Mouse (Mus musculus) heart, embryonic 12.5 days (tissue): ENCODE measurements at regions not wholly inside any gene's neighbourhood (a gene's known extent, or its start where the extent isn't known, plus 50 kb on each side); places are given as distances from the start of the nearest gene placed in this dataset.

Experiments
- ATAC-seq: fragments of 200-750 bp; cut with Nextera tagmentation; 2 replicates; pipeline ENCODE4 v1.8.0; 2017; ENCODE audit warnings: moderate TSS enrichment, moderate library complexity; ENCODE audit not compliant: insufficient number of reproducible peaks, low FRiP score
- H3K27ac ChIP-seq: fragments of 300-500 bp; sonication (generic); 2 replicates; pipeline ENCODE4 v1.5.1; 2016; ENCODE audit warnings: mild to moderate bottlenecking, moderate library complexity; ENCODE audit not compliant: poor library complexity, severe bottlenecking
- H3K27me3 ChIP-seq: fragments of 300-500 bp; sonication (generic); replicated peaks from 2 replicates; pipeline ENCODE4 v1.6.1; 2016; ENCODE audit warnings: mild to moderate bottlenecking, moderate library complexity
- H3K36me3 ChIP-seq: fragments of 300-500 bp; sonication (generic); 2 replicates; pipeline ENCODE4 v1.6.1; 2016; ENCODE audit warnings: mild to moderate bottlenecking, moderate library complexity
- H3K4me1 ChIP-seq: fragments of 300-500 bp; sonication (generic); replicated peaks from 2 replicates; pipeline ENCODE4 v1.6.1; 2016; ENCODE audit warnings: mild to moderate bottlenecking
- H3K4me2 ChIP-seq: fragments of 300-500 bp; sonication (generic); 2 replicates; pipeline ENCODE4 v1.6.1; 2016; ENCODE audit warnings: mild to moderate bottlenecking, moderate library complexity
- H3K4me3 ChIP-seq: fragments of 300-500 bp; sonication (generic); 2 replicates; pipeline ENCODE4 v1.5.1; 2016; ENCODE audit warnings: mild to moderate bottlenecking
- H3K9ac ChIP-seq: fragments of 300-500 bp; sonication (generic); 2 replicates; pipeline ENCODE4 v1.6.1; 2016; ENCODE audit warnings: mild to moderate bottlenecking, moderate library complexity
- H3K9me3 ChIP-seq: fragments of 300-500 bp; sonication (generic); replicated peaks from 2 replicates; pipeline ENCODE4 v1.6.1; 2016; ENCODE audit warnings: mild to moderate bottlenecking, moderate library complexity
- WGBS: fragments of 180-500 bp; shearing (Covaris S2); methylation state at CpG from one replicate; pipeline ENCODE4 v1.1.7; 2016; 5-methylcytosine and 5-hydroxymethylcytosine counted together

DNA sequence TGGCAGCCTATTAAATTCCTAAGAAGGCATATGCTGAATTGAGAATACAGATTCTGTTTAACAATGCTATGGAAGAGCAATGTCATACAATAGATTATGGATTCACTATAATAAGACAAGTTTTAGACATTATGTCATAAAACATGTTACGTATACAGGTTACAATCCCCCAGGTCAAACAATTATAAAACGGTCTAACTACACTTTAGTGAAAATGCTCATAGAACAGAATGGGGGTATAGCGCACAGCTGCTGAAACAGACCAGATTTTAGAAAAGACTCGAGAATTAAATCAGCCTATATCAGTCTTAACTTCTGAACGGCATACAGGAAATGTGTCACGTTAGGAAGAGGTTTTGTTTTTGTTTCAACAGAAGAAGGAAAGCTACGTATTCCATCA, 660.5 kb upstream of the Sel1l start:
- no peak overlapping the region for H3K9ac ChIP-seq
- no peaks in the 10 kb centered on the region for H3K4me1 ChIP-seq
- no peak overlapping the region for H3K4me3 ChIP-seq
- no peak overlapping the region for H3K4me2 ChIP-seq
- H3K27ac ChIP-seq = no peak overlapping the region
- WGBS = 63% methylated on average over 7 of the region's 7 CpGs
- H3K9me3 ChIP-seq = no peaks in the 10 kb centered on the region
- no peaks in the 10 kb centered on the region for H3K36me3 ChIP-seq
- H3K27me3 ChIP-seq = no peaks in the 10 kb centered on the region
- ATAC-seq = no peak

DNA sequence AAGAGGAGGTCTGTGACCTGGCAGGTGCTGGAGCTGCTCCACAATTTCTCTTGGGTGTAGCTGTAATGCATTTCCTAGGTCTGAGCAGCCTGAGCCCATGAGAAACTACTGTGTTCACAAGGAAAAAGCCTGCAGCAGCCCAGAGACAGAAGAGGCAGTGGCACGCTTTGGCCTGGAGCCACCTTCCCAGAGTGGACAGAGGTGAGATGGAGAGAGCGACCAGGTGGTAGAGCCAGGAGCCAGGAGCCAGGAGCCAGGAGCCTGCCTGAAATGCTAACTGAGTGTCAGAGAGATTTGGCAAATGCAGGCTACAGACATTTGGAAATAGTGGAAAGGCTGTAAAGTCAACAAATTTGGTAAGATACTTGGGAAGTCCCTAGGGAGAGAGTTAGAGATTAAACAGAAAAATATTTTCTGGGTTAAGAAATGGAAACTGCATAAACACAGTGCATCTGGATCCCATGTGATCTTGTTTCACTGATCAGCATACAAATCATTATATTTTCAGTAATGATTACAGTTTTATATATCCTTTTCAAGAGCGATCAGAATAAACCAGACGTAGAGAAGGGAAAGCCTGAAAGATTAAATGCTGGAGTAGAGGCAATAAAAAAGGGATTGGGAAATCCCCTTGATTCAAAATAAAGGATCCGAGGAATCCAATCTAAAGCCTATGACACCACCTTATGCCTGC, 660.0 kb upstream of the Sel1l start:
- Histone ChIP-seq H3K27ac (no peak overlapping the region), H3K36me3 (no peaks in the 10 kb centered on the region), H3K4me1 (no peaks in the 10 kb centered on the region), H3K27me3 (no peaks in the 10 kb centered on the region), H3K9me3 (no peaks in the 10 kb centered on the region), H3K4me3 (no peak overlapping the region), H3K4me2 (no peak overlapping the region), H3K9ac (no peak overlapping the region)
- no peak for ATAC-seq
- 73% methylated on average over 5 of the region's 5 CpGs for WGBS

DNA sequence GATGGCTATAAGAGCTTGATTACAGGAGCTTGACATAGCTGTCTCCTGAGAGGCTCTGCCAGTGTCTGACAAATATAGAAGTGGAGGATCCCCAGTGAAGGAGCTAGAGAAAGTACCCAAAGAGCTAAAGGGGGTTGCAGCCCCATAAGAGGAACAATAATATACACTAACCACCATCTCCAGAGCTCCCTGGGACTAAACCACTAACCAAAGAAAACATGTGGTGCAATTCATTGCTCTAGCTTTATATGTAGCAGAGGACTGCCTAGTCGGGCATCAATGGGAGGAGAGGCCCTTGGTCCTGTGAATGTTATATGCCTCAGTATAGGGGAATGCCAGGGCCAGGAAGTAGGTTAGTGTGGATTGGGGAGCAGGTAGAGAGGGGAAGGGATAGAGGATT, 635.0 kb upstream of the Sel1l start:
- no peak for ATAC-seq
- Histone ChIP-seq H3K4me3 (no peak overlapping the region), H3K4me2 (no peak overlapping the region), H3K4me1 (no peaks in the 10 kb centered on the region), H3K9me3 (no peaks in the 10 kb centered on the region), H3K27ac (no peak overlapping the region), H3K36me3 (no peaks in the 10 kb centered on the region), H3K27me3 (no peaks in the 10 kb centered on the region), H3K9ac (no peak overlapping the region)
- WGBS = 68% methylated on average over 1 of the region's 1 CpGs

DNA sequence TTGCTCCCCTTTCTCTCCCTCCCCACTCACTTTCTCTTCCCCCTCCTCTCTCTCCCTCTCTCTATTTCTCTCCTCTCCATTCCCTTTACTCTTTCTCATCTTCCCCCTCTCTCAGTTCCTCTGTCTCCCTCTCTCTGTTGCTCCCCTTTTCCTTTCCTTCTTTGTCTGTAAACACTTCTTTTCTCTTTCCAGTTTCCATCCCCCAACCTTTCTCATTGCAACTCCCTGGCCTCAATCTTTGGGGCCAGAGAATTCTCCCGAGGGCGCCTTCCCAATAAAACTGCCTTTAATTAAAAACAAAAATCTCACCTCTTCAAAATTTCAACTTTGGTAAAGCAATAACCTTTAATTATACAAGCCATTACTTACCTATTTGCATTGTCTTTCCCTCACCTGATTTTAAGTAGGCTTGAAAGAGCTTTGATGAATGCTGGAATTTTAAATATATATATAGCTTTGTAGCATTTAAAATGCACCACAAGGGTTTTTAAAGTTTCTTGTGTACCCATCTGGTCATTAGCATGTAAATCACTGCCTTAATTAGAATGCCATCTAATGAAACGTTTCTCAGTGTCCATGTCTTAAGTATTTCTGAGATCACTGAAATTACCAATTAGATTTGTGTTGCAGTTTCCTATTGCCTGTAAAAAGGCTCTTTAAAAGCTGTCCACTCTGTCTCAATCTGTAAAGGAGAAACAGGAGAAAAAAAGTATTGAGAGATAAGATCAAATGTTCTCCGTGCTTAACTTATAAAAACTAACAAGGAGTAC, 625.5 kb upstream of the Sel1l start:
- H3K4me1 ChIP-seq = no peaks in the 10 kb centered on the region
- no peak overlapping the region for H3K4me2 ChIP-seq
- H3K9ac ChIP-seq = no peak overlapping the region
- WGBS = 57% methylated on average over 4 of the region's 4 CpGs
- no peak overlapping the region for H3K27ac ChIP-seq
- no peaks in the 10 kb centered on the region for H3K27me3 ChIP-seq
- H3K36me3 ChIP-seq = no peaks in the 10 kb centered on the region
- no peak for ATAC-seq
- no peak overlapping the region for H3K4me3 ChIP-seq
- H3K9me3 ChIP-seq = 0 out of 2 replicates have a peak, but pooled peaks cover 4% of the 10 kb centered on the region

DNA sequence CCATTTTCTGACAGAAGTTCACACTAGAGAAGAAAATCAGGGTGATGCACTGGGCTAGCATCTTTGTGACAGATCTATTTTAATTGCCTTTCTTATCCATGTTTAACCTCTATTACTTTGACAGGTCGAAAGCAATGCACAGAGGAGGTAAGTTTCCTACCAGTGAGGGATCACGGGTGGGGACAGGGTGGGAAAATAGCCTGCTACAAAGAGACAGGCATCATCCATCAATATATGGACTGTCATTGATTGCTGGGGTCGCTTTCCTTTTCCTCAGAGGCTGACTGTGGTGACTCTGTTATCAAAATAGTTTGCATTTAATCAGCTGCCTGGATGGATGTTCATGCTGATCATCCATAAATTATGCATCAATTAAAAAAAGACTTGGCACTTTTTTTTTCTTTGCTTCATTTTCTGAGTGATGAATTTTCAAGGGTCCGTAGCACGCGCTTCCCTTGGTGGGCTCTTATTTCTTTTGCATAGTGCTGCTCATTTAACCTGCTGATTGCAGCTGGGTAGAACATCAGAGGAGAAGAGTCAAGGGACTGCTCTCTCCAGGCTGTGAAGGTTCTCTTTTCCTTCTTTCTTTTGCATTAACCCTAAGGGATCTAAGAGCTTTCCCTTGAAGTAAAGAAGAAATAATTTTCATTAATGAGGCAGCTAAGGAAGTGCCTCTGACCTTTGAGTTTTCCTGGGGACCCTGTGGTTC, 602.3 kb upstream of the Sel1l start:
- ATAC-seq = no peak
- WGBS = 72% methylated on average over 6 of the region's 6 CpGs
- Histone ChIP-seq H3K4me1 (no peaks in the 10 kb centered on the region), H3K9me3 (no peaks in the 10 kb centered on the region), H3K27me3 (no peaks in the 10 kb centered on the region), H3K27ac (no peak overlapping the region), H3K4me3 (no peak overlapping the region), H3K9ac (no peak overlapping the region), H3K36me3 (no peaks in the 10 kb centered on the region), H3K4me2 (no peak overlapping the region)

DNA sequence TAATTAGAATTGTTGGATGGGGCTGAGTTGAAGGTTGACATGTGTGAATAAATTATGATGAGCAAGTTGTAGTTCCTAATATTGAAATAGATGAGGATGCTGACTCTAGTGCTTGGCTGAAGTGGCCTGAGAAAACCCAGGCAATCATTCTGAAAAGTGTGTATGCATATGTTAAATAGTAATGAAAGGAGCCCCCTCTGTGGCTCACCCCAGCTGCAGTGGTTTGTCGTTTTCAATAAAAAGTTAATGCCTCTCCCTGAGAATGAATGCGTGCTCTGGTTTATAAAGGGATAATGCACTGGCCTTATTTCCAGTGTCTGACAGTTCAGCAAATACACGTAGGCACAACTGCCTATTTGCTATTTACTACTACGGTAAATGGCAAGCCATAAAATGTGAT, 569.5 kb upstream of the Sel1l start:
- H3K4me1 ChIP-seq = no peaks in the 10 kb centered on the region
- no peak overlapping the region for H3K4me3 ChIP-seq
- no peak overlapping the region for H3K27ac ChIP-seq
- no peaks in the 10 kb centered on the region for H3K27me3 ChIP-seq
- no peaks in the 10 kb centered on the region for H3K9me3 ChIP-seq
- ATAC-seq = no peak
- WGBS = 74% methylated on average over 4 of the region's 4 CpGs
- H3K4me2 ChIP-seq = no peak overlapping the region
- H3K9ac ChIP-seq = no peak overlapping the region
- H3K36me3 ChIP-seq = no peaks in the 10 kb centered on the region

DNA sequence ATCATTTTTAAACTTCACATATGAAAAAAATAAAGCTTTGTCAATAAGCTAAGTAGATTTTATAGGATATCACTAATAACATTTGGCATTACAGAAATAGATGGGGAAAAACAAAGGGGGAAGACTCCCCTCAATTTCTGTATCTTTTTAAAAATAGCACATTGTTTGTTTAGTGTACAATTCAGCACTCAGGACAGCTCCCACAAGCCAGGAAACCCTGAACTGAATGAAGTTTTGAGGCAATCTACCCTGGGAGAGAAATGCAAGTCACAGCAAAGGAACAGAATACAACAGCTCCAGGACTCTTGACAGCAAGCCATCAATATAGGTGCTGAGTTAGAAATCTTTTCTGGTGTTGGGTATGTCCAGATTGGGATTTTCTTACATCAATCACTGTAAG, 556.5 kb upstream of the Sel1l start:
- Histone ChIP-seq H3K4me3 (no peak overlapping the region), H3K27me3 (no peaks in the 10 kb centered on the region), H3K9ac (no peak overlapping the region), H3K4me1 (no peaks in the 10 kb centered on the region), H3K36me3 (no peaks in the 10 kb centered on the region), H3K9me3 (no peaks in the 10 kb centered on the region), H3K27ac (no peak overlapping the region), H3K4me2 (no peak overlapping the region)
- ATAC-seq = no peak

DNA sequence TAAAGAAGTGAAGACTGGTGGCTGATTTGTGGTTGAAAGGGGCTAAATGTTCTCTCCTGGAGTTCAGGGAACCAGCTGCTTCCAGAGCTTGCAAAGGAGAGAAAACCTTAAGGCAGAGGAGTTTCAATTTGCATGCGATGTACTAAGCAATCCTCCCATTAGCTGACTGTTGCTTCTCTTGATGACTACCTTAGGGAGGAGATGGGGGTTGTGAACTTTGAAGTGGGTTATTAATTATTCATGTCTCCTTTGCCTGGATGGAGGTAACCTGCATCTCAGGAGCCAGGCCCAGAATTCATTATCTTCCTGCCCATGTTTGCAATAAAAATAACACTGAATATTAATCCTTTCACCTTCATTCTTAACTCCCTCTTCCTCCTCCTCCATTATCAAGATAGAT, 552.0 kb upstream of the Sel1l start:
- Histone ChIP-seq H3K9ac (no peak overlapping the region), H3K4me2 (no peak overlapping the region), H3K27me3 (no peaks in the 10 kb centered on the region), H3K36me3 (no peaks in the 10 kb centered on the region), H3K27ac (no peak overlapping the region), H3K4me3 (no peak overlapping the region), H3K9me3 (no peaks in the 10 kb centered on the region), H3K4me1 (no peaks in the 10 kb centered on the region)
- no peak for ATAC-seq
- WGBS = 52% methylated on average over 1 of the region's 1 CpGs

DNA sequence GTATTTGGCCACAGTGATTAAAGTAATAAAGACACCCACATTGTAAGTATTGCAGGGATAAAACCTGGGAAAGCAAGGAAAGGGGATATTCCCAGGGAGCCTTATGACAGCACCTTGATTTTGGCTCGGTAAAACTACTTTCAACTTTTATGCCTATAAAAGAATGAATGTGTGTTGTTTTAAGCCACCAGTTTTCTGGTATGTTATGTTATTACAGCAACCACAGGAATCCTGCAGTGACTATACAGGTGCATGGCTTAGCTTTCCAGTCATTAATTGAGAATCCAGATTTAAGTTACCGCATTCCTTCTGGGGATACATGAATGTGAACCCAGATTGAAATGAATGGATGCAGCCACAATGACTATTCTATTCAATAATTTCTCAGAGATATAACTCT, 537.2 kb upstream of the Sel1l start:
- H3K27ac ChIP-seq = no peak overlapping the region
- WGBS = 82% methylated on average over 2 of the region's 2 CpGs
- no peak overlapping the region for H3K4me3 ChIP-seq
- H3K36me3 ChIP-seq = no peaks in the 10 kb centered on the region
- no peak for ATAC-seq
- H3K4me1 ChIP-seq = no peaks in the 10 kb centered on the region
- H3K9me3 ChIP-seq = no peaks in the 10 kb centered on the region; the same call in 1 of the 2 replicates
- no peak overlapping the region for H3K9ac ChIP-seq
- no peak overlapping the region for H3K4me2 ChIP-seq
- H3K27me3 ChIP-seq = no peaks in the 10 kb centered on the region

DNA sequence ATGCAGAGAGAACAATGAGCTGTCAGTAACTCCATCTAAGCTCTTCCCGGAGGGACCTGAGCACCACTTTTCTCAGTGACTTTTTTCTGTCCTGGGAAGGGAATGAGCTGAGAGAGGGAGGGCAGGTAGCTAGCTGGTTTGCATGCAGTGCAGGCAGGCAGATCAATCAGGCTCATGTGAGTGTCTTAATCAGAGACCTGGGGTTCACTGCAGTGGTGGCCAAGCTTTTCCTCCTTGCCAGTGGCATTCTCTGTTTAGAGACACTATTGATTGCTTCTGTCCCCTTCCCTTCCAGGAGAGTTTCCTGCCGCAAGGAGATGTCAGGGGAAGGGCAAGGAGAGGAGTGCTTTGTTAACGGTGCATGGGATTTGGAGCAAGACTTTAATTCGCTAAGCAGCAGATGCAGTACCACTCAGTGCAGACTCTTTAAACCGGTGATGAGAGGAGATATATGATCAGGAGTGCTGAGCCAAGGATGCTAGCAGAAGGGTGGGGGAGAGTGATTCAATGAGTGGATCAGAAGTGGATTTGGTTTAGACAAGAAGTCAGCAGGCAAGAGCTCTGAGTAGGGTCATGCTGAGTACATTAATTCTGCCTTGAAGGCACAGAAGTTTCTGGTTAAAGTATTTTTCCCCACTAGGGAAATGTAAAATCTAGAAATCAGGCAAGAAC, 535.4 kb upstream of the Sel1l start:
- Histone ChIP-seq H3K4me3 (no peak overlapping the region), H3K4me1 (no peaks in the 10 kb centered on the region), H3K9ac (no peak overlapping the region), H3K27me3 (no peaks in the 10 kb centered on the region), H3K36me3 (no peaks in the 10 kb centered on the region), H3K4me2 (no peak overlapping the region), H3K9me3 (no peaks in the 10 kb centered on the region; the same call in 1 of the 2 replicates), H3K27ac (no peak overlapping the region)
- ATAC-seq = no peak
- 25% methylated on average over 5 of the region's 5 CpGs for WGBS

DNA sequence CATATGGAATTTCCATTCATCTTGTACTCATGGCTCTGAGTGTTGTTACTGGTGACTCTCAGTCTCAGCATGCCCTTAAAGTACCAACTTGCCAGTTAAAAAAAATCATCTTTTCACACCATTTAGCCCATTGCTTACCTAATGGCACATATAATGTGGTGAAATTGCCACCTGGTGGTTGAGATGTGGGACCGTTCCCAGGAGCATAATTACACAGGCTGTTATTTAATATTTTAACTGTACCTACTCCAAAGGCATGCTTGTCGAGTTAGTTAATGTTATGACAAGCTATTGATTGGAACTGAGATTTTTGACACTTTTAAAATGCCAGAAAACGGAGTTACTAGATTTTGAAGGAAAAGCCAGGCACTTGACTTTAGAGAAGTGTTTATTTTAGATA, 530.2 kb upstream of the Sel1l start:
- ATAC-seq = no peak
- 56% methylated on average over 3 of the region's 3 CpGs for WGBS

More for the DNA sequence above, 530.2 kb upstream of the Sel1l start:
- Histone ChIP-seq H3K4me1 (no peaks in the 10 kb centered on the region), H3K27ac (no peak overlapping the region), H3K9ac (no peak overlapping the region), H3K4me3 (no peak overlapping the region), H3K27me3 (no peaks in the 10 kb centered on the region), H3K36me3 (no peaks in the 10 kb centered on the region), H3K4me2 (no peak overlapping the region), H3K9me3 (no peaks in the 10 kb centered on the region)
